ENCODE assay signal across 17 mouse cellular contexts in genomic region chr1:56892766-56893165, GRCm38 (mm10).
DNase-seq lines count a peak whose midpoint lies in the region; TF ChIP-seq lines count a peak whose summit lies in the region.
"Had no signal": no experiment of that assay in that cellular context is flagged by ENCODE, and none has a peak within 500 bp of the region (broad histone marks: within the 10 kb centered on the region; RNA-seq: fewer than 3 reads in every experiment).

No protein-coding gene starts in this region.

- peak; percentile 22 for TF ChIP-seq CTCF in layer of hippocampus, adult 2 months (conservative IDR thresholded peaks at IDR 0.05)

- H3K4me3 ChIP-seq in layer of hippocampus, adult 2 months = no peak overlapping the region
- H3K4me3 ChIP-seq: embryonic facial prominence, embryonic 15.5 days; erythroblast, embryonic 14.5 days; forebrain, embryonic 10.5 days; hindbrain, embryonic 13.5 days had no signal

- intact Hi-C loops in heart, postnatal 25 days (cut with DNase I) = no loop called here

- no peak overlapping the region for H3K27ac ChIP-seq in layer of hippocampus, adult 2 months
- H3K27ac ChIP-seq: embryonic facial prominence, embryonic 15.5 days; forebrain, embryonic 10.5 days; hindbrain, embryonic 13.5 days; hindbrain, postnatal 0 days had no signal

- DNase-seq in layer of hippocampus, adult 2 months (ENCODE audit: low spot score in 2 of 2) = no peak
- DNase-seq in layer of hippocampus, postnatal 14 days (ENCODE audit: low spot score in 2 of 2) = no peak
- DNase-seq in right cerebral cortex, adult 18-20 months = peak; percentile 69
- no peak for DNase-seq in right cerebral cortex, postnatal 25 days
- peak; percentile 13 for DNase-seq in R1 (ENCODE audit: low read depth, low spot score)
- DNase-seq in telencephalon, adult 2 months (ENCODE audit: low read depth, low spot score) = peak; percentile 70
- no peak for DNase-seq in heart, postnatal 25 days (ENCODE audit: low spot score)
- DNase-seq: adrenal gland, postnatal 14 days; cerebellum, adult 18-20 months; cerebellum, postnatal 10 days; gastrocnemius, postnatal 36 days; heart, postnatal 10 days had no signal

Comparison
In these comparisons a context has a peak if more than half of its experiments do, and no peak if none do; other contexts are left out.
1. DNase-seq: peak in right cerebral cortex, adult 18-20 months (single experiment), R1 (single experiment) and telencephalon, adult 2 months (single experiment); none in layer of hippocampus, adult 2 months (0 of 2), layer of hippocampus, postnatal 14 days (0 of 2), right cerebral cortex, postnatal 25 days (single experiment) and heart, postnatal 25 days (single experiment).